Mouse (Mus musculus): ENCODE results near the gene Fam174b. TPM values are rescaled to one million over a fixed set of nuclear protein-coding genes. Genes with fewer than 3 reads are reported as not detected.

Gene Fam174b
- polyA plus RNA-seq, 1 experiment = 3.5 TPM

DNA sequence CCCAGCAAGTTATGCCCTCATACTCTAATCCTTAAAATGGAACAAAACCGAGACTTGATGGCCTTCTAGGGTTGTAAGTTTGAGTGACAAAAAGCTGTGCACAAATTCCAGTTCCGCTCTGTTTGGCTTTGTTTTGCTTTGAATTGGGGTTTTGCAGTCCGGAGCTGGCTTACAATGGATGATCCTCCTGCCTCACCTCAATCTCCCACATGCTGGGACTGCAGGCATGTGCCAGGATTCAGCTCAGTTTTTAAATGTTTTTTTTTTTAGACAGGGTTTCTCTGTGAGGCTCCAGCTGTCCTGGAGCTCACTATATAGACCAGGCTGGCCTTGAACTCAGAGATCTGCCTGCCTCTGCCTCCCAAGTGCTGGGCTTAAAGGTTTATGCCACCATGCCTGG is 23.3 kb upstream of the Fam174b start:
- H3K27ac ChIP-seq (ENCODE audit: insufficient read depth, low read length) = no peak overlapping the region
- TF ChIP-seq POLR2A (IDR thresholded peaks at IDR 0.05; ENCODE audit: insufficient read depth, low read length) (no peak), EP300 (IDR thresholded peaks at IDR 0.05; ENCODE audit: insufficient read depth, low read depth, low read length) (no peak), CTCF (IDR thresholded peaks at IDR 0.05; ENCODE audit: low read depth, low read length) (no peak)
- H3K27me3 ChIP-seq (ENCODE audit: control insufficient read depth, insufficient read depth, low read length, poor library complexity, severe bottlenecking) = peaks cover 1% of the 10 kb centered on the region; the same call in 1 of the 2 replicates
- no peak overlapping the region for H3K9ac ChIP-seq (ENCODE audit: low read depth, poor library complexity, severe bottlenecking)
- no peaks in the 10 kb centered on the region for H3K36me3 ChIP-seq (ENCODE audit: control insufficient read depth, insufficient read depth, low read length, poor library complexity, severe bottlenecking)
- H3K4me3 ChIP-seq (ENCODE audit: low read depth, low read length) = no peak overlapping the region
- no peaks in the 10 kb centered on the region for H3K9me3 ChIP-seq (replicated peaks; ENCODE audit: control insufficient read depth, insufficient read depth, low read length, poor library complexity, severe bottlenecking)
- H3K4me1 ChIP-seq (ENCODE audit: control insufficient read depth, insufficient read depth, low read length) = no peaks in the 10 kb centered on the region

DNA sequence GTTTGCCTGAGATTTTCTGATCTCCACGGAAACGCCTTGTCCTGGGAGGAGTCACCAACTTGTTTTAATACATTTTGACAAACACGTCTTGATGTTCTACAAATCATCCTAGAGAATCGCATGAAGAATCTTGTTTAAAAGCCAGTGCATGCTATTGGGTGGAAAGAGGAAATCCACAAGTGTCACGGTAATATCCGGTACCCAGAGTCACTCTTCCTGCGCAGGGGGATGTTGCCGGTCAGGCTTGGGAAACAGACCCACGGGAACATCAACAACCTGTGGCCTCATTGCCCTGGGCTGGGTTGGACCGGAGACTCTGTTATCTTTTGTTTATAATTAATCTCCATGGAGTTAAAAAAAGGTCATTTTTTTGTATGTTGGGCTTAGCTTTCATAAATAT is 22.1 kb upstream of the Fam174b start:
- Histone ChIP-seq H3K4me3 (ENCODE audit: low read depth, low read length) (no peak overlapping the region), H3K9me3 (replicated peaks; ENCODE audit: control insufficient read depth, insufficient read depth, low read length, poor library complexity, severe bottlenecking) (no peaks in the 10 kb centered on the region), H3K4me1 (ENCODE audit: control insufficient read depth, insufficient read depth, low read length) (no peaks in the 10 kb centered on the region), H3K27ac (ENCODE audit: insufficient read depth, low read length) (no peak overlapping the region), H3K27me3 (ENCODE audit: control insufficient read depth, insufficient read depth, low read length, poor library complexity, severe bottlenecking) (peaks cover 1% of the 10 kb centered on the region; the same call in 1 of the 2 replicates), H3K9ac (ENCODE audit: low read depth, poor library complexity, severe bottlenecking) (no peak overlapping the region), H3K36me3 (ENCODE audit: control insufficient read depth, insufficient read depth, low read length, poor library complexity, severe bottlenecking) (no peaks in the 10 kb centered on the region)
- TF ChIP-seq POLR2A (IDR thresholded peaks at IDR 0.05; ENCODE audit: insufficient read depth, low read length) (no peak), EP300 (IDR thresholded peaks at IDR 0.05; ENCODE audit: insufficient read depth, low read depth, low read length) (no peak)

DNA sequence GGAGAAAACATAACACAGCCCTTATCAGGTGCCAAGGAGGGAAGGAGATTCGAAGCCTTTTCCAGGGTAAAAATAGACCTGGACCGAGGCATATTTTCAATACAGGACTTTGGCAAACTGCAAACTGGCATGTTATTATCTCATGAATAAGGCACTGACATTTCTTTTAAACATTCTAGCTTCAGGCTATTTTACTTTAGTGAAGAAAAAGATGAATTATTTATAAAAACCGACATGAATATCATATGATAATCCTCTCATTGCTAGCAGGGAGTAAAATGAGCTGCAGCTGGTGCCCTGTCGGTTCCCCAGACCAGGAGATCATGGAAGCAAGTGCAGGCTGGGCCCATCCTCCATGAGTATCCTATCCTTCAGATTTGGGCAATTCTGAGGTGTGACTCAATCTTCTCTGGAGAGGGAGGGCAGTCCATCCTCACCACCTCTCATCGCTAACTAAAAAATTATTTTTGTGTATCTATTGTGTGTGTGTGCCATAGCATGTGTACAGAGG is 21.6 kb upstream of the Fam174b start:
- no peaks in the 10 kb centered on the region for H3K36me3 ChIP-seq (ENCODE audit: control insufficient read depth, insufficient read depth, low read length, poor library complexity, severe bottlenecking)
- no peak overlapping the region for H3K27ac ChIP-seq (ENCODE audit: insufficient read depth, low read length)
- H3K4me1 ChIP-seq (ENCODE audit: control insufficient read depth, insufficient read depth, low read length) = no peaks in the 10 kb centered on the region
- TF ChIP-seq EP300 (IDR thresholded peaks at IDR 0.05; ENCODE audit: insufficient read depth, low read depth, low read length) (no peak), POLR2A (IDR thresholded peaks at IDR 0.05; ENCODE audit: insufficient read depth, low read length) (no peak), CTCF (IDR thresholded peaks at IDR 0.05; ENCODE audit: low read depth, low read length) (no peak)
- no peak overlapping the region for H3K4me3 ChIP-seq (ENCODE audit: low read depth, low read length)
- no peaks in the 10 kb centered on the region for H3K9me3 ChIP-seq (replicated peaks; ENCODE audit: control insufficient read depth, insufficient read depth, low read length, poor library complexity, severe bottlenecking)
- no peak overlapping the region for H3K9ac ChIP-seq (ENCODE audit: low read depth, poor library complexity, severe bottlenecking)
- H3K27me3 ChIP-seq (ENCODE audit: control insufficient read depth, insufficient read depth, low read length, poor library complexity, severe bottlenecking) = peaks cover 1% of the 10 kb centered on the region; the same call in 1 of the 2 replicates

DNA sequence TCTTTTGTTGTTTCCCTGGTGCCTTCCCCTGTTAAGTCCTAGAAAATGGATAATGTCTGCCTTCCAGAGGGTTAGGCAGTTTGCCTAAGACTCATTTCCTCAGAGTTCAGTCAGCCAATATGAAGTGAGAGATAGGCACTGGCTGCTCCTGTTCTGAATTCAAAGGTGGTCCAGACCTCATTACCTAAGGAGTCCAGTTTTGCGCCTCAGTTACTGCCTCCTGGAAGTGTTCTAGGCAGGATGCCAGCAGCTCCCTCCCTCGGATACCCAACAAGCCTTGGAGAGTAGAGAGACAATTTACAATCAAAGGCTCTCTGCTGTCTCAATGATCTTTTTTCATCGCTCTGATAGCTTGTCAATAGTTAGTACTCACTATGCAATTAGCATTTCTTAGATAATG is 19.1 kb upstream of the Fam174b start:
- Histone ChIP-seq H3K4me3 (ENCODE audit: low read depth, low read length) (no peak overlapping the region), H3K4me1 (ENCODE audit: control insufficient read depth, insufficient read depth, low read length) (no peaks in the 10 kb centered on the region), H3K36me3 (ENCODE audit: control insufficient read depth, insufficient read depth, low read length, poor library complexity, severe bottlenecking) (no peaks in the 10 kb centered on the region), H3K9ac (ENCODE audit: low read depth, poor library complexity, severe bottlenecking) (no peak overlapping the region), H3K9me3 (replicated peaks; ENCODE audit: control insufficient read depth, insufficient read depth, low read length, poor library complexity, severe bottlenecking) (no peaks in the 10 kb centered on the region), H3K27ac (ENCODE audit: insufficient read depth, low read length) (no peak overlapping the region), H3K27me3 (ENCODE audit: control insufficient read depth, insufficient read depth, low read length, poor library complexity, severe bottlenecking) (peaks cover 1% of the 10 kb centered on the region; the same call in 1 of the 2 replicates)
- no peak for TF ChIP-seq CTCF (IDR thresholded peaks at IDR 0.05; ENCODE audit: low read depth, low read length)
- no peak for TF ChIP-seq EP300 (IDR thresholded peaks at IDR 0.05; ENCODE audit: insufficient read depth, low read depth, low read length)
- TF ChIP-seq POLR2A (IDR thresholded peaks at IDR 0.05; ENCODE audit: insufficient read depth, low read length) = no peak

DNA sequence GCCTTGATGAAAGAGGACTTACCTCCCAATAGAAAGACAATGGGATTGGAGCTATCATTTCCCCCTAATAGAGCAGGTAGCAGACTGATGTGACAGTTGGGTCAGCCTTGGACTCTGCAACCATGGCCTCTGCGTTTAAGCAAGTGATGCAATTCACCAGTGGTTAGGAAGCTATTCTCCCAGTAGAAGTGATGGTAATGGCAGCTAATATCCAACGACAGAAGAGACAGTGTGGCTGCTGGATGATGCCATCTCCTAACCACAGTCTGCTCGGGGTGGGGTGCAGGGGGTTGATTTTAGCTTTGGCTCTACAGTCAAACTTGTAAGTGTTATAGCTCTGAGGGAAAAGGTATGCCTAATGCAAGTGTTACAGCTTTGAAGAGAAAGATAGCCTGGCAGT is 18.3 kb upstream of the Fam174b start:
- peaks cover 1% of the 10 kb centered on the region; the same call in 1 of the 2 replicates for H3K27me3 ChIP-seq (ENCODE audit: control insufficient read depth, insufficient read depth, low read length, poor library complexity, severe bottlenecking)
- H3K27ac ChIP-seq (ENCODE audit: insufficient read depth, low read length) = no peak overlapping the region
- no peak for TF ChIP-seq POLR2A (IDR thresholded peaks at IDR 0.05; ENCODE audit: insufficient read depth, low read length)
- no peak for TF ChIP-seq EP300 (IDR thresholded peaks at IDR 0.05; ENCODE audit: insufficient read depth, low read depth, low read length)
- no peak for TF ChIP-seq CTCF (IDR thresholded peaks at IDR 0.05; ENCODE audit: low read depth, low read length)
- H3K9me3 ChIP-seq (replicated peaks; ENCODE audit: control insufficient read depth, insufficient read depth, low read length, poor library complexity, severe bottlenecking) = no peaks in the 10 kb centered on the region
- no peaks in the 10 kb centered on the region for H3K36me3 ChIP-seq (ENCODE audit: control insufficient read depth, insufficient read depth, low read length, poor library complexity, severe bottlenecking)
- H3K9ac ChIP-seq (ENCODE audit: low read depth, poor library complexity, severe bottlenecking) = no peak overlapping the region
- no peaks in the 10 kb centered on the region for H3K4me1 ChIP-seq (ENCODE audit: control insufficient read depth, insufficient read depth, low read length)
- H3K4me3 ChIP-seq (ENCODE audit: low read depth, low read length) = no peak overlapping the region

DNA sequence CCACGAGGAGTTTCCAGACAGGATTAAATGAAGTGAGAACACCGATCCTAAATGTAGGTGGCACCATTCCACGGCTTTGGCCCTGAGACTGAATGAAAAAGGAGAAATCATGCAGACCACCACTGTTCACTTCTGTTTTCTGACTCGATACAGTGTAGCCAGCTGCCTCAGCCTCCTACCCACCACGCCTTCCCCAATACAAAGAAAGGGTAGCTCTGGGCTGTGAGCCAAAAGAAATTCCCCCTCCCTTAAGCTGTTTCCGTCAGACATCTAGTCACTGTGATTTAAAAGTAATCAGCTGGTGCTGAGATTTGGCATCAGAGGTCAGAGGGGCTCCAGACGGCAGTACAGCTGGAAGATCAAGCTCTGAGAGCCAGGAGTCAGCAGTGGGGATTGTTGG is 10.2 kb upstream of the Fam174b start:
- H3K4me3 ChIP-seq (ENCODE audit: low read depth, low read length) = no peak overlapping the region
- H3K4me1 ChIP-seq (ENCODE audit: control insufficient read depth, insufficient read depth, low read length) = no peaks in the 10 kb centered on the region
- H3K9ac ChIP-seq (ENCODE audit: low read depth, poor library complexity, severe bottlenecking) = no peak overlapping the region
- H3K27me3 ChIP-seq (ENCODE audit: control insufficient read depth, insufficient read depth, low read length, poor library complexity, severe bottlenecking) = no peaks in the 10 kb centered on the region; the same call in 1 of the 2 replicates
- H3K27ac ChIP-seq (ENCODE audit: insufficient read depth, low read length) = no peak overlapping the region
- no peaks in the 10 kb centered on the region for H3K36me3 ChIP-seq (ENCODE audit: control insufficient read depth, insufficient read depth, low read length, poor library complexity, severe bottlenecking)
- 0 out of 2 replicates have a peak, but pooled peaks cover 3% of the 10 kb centered on the region for H3K9me3 ChIP-seq (replicated peaks; ENCODE audit: control insufficient read depth, insufficient read depth, low read length, poor library complexity, severe bottlenecking)
- TF ChIP-seq EP300 (IDR thresholded peaks at IDR 0.05; ENCODE audit: insufficient read depth, low read depth, low read length) = no peak
- TF ChIP-seq POLR2A (IDR thresholded peaks at IDR 0.05; ENCODE audit: insufficient read depth, low read length) = no peak
- no peak for TF ChIP-seq CTCF (IDR thresholded peaks at IDR 0.05; ENCODE audit: low read depth, low read length)
